Mouse (Mus musculus) adrenal gland, postnatal 25 days (tissue): ENCODE measurements around the gene Trp73. TPM values are rescaled to one million over a fixed set of nuclear protein-coding genes. Genes with fewer than 3 reads are reported as not detected.
A peak's percentile ranks its signal among the peaks of the same experiment; 100 is the strongest.

Experiments
- DNase-seq: peaks from one replicate; pipeline ENCODE4 v3.0.0; 2021; ENCODE audit warnings: mixed read lengths
- total RNA-seq: library from RNA; stranded (reverse); gene quantifications from 2 replicates; pipeline ENCODE4 v1.2.3, GENCODE M21; 2021

Trp73 gene
- total RNA-seq, 1 experiment from 2014 or later, result not detected

GRCm38 (mm10) chr4:154103386-154103785 lies 36.6 kb downstream of the Trp73 start:
- no peak for DNase-seq

DNA sequence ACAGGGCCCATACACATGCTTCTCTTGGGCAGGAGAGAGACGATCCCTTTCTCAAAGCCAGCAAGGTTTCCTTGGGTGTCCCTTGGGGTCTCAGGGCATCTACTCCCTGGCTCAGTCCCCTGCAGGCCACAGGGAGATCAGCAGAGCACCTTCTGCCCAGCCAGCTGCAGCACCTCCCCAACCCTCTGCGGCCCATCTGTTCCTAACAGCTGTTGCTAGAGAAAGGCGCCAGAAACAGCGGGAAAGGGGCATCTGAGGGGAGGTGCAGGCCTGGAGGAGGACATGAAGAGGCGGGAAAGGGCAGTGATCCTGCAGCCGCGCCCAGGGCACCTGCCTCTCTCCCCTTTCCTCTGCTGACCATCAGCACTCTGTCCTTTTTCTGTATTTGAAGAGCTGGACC lies 40.6 kb downstream of the Trp73 start:
- DNase-seq, result no peak

GRCm38 (mm10) chr4:154096111-154096510 lies 43.9 kb downstream of the Trp73 start:
- no peak for DNase-seq

GRCm38 (mm10) chr4:154093210-154093609 lies 46.8 kb downstream of the Trp73 start:
- peak; percentile 43 for DNase-seq

DNA sequence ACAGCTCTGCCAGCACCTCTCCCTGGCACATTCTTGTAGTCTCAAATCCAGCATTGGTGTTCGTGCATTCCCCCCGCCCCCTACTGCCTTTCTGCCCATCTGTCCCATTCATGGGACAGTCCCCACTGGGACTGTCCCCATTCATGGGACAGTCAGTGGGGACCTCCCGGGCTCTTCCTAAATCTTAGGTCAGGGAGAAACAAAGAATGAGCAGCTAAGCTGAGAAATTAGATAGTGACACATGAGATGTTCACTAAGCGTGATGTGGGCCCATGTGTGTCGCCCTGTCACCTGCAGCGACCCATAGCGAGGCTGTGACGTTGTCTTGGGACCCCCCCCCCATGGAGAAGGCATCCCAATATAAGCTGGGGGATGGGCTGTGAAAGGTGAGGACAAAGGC lies 48.7 kb downstream of the Trp73 start:
- DNase-seq, result no peak

DNA sequence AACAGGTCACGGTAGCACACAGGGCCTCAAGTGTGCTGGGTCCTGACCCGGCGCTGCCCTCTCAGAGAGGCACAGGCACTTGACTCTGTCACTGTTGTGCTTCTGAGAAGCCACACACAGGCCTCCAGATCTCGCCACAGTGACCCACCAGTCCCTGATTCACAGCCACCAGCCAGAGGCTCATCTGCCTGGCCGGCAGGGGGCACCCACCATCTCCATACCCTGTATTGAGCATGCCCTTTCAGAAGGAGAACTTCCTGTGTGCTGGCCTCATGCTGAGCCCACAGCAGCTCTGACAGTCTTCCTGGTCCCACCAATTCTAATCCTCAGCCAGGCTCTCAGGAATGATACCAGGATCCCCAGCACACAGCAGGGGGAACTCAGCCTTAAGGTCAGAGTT lies 50.8 kb downstream of the Trp73 start:
- no peak for DNase-seq

DNA sequence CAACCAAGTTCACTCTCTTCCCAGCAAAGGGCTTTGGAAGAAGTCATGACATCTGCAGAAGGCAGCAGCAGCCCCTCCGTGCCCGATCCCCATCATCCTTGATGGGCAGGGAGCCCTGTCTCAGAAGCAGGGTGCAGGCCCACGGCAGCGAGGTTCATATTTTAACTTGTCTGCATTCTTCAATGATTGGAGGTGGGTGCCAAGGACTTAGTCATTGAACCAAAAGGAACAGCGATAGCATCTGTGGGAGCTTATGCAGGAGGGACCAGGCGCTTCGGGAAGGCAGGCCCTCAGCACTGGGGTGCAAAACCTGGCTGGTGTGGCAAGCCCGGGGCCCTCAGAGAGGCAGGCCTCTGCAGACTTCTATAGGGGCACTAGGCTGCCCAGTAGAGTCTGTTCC lies 53.6 kb downstream of the Trp73 start:
- no peak for DNase-seq

GRCm38 (mm10) chr4:154085856-154086255 lies 54.2 kb downstream of the Trp73 start:
- DNase-seq, result no peak

- no peak for DNase-seq
Measured at GRCm38 (mm10) chr4:154081974-154082373, 58.0 kb downstream of the Trp73 start.

- no peak for DNase-seq
Measured at GRCm38 (mm10) chr4:154081021-154081420, 59.0 kb downstream of the Trp73 start.

DNA sequence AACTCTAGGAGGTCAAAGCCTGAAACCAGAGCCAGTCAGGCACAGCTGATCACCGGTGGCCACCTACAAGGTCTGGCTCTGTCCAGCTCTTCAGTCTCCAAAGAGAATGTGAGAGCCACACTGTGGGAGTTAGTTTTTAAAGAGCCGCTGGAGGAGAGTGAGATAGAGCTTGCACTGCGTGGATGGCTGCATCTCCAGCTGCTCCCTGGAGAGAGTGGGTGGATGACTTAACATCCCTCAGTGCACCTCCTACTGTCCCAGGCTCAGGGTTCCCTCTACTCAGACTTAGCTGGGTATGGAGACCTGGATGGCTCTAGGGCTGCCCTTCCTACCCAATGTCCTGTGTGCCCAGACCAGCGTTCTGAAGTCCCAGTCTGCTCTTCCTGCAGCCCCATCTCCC lies 59.8 kb downstream of the Trp73 start:
- no peak for DNase-seq

- no peak for DNase-seq
Measured at GRCm38 (mm10) chr4:154071941-154072340, 68.1 kb downstream of the Trp73 start.

- no peak for DNase-seq
Measured at GRCm38 (mm10) chr4:154071521-154071920, 68.5 kb downstream of the Trp73 start.

DNA sequence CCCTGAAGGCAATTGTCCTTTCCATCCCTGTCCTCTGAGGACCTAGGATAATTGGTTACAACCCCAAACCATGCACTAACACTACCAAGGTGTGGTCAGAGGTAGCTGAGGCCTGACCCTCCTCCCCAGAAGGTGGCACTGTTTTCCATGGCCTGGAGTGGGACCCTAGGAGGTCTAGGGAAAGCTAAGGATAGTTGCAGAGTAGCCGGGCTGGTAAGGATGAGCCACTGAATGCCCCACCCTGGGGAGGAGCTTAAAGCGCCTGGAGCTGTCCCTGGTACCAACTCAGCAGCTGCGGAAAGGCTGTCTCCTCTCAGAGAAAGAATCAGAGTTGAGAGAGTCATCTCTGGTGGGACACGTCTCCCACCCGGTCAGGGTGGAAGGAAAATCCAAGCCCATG lies 69.1 kb downstream of the Trp73 start:
- DNase-seq, result peak; percentile 27

- no peak for DNase-seq
Measured at GRCm38 (mm10) chr4:154064827-154065773, 74.9 kb downstream of the Trp73 start.

DNA sequence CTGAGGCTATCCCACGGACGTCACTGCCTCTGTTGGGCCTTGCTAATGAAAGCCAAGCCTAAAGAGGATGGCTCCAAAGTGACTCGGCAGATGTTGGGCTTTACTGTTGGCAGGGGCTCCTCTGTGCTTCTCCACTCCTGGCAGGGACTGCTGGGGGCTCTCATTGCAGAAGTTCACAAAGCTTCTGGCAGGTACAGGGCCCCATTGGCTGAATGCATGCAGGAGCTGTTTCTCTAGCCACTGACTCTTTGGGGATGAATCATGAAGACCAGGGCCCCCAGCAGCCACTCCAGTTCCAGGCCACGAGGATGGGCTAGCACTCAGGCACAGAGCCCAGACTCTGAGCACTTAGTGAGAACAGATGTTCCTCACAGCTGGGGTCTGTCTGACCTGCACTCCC lies 82.3 kb downstream of the Trp73 start:
- no peak for DNase-seq

- DNase-seq, result no peak
Measured at GRCm38 (mm10) chr4:154056661-154057060, 83.3 kb downstream of the Trp73 start.

DNA sequence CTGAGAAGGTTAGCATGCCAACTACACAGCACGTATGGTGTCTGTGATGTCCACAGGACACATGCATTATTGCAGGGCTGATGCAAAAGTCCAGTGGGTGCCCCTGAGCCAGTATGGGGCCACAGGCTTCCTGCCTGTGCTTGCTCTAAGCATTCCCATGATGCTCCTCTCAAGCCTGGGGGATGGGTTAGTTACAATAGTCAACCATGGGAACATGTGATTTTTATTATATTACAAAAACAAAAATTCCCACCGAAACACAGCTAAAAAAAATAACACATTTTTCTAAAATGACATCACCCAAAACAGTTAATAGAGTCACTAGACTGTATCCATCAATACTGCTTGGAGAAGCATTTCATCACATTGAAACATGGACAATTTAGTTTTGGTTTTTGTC lies 84.0 kb downstream of the Trp73 start:
- DNase-seq, result no peak

DNA sequence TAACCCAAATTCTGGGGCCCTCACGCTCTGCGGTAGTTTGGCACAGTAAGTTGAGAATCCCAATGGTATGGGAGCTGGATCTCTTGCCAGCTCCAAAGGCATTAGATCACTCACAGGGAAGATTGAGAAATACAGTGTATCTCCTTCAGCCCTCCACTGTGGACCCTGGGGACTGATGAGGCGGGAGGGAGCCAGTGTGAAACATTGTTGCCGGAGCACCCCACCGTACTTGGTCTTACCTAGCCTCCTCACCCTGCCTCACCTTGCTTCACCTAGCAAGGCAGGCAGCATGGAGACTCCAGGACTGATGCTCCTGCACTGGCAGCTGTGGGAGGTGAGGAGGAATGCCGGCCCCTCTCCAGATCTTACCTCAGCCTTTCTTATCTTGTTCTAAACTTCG lies 84.5 kb downstream of the Trp73 start:
- no peak for DNase-seq

DNA sequence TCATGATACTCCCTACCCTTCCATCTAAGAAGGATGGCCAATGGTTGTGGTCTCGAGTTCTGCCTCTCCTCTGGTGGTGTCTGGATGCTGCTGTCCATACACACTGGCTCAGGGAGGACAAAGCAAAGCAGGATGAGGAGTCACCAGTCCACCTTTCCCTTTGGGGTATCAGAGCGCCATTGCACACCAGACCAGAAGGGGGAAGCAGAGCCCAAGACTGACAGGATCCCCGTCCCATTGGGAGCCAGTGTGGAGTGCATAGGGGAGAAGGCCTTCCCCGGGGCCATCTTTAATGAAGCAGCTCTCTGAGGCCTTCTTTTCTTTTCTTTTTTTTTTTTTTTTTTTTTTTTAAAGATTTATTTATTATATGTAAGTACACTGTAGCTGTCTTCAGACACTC lies 86.9 kb downstream of the Trp73 start:
- no peak for DNase-seq

- DNase-seq, result no peak
Measured at GRCm38 (mm10) chr4:154051401-154051800, 88.6 kb downstream of the Trp73 start.

- DNase-seq, result no peak
Measured at GRCm38 (mm10) chr4:154045837-154046236, 94.2 kb downstream of the Trp73 start.

DNA sequence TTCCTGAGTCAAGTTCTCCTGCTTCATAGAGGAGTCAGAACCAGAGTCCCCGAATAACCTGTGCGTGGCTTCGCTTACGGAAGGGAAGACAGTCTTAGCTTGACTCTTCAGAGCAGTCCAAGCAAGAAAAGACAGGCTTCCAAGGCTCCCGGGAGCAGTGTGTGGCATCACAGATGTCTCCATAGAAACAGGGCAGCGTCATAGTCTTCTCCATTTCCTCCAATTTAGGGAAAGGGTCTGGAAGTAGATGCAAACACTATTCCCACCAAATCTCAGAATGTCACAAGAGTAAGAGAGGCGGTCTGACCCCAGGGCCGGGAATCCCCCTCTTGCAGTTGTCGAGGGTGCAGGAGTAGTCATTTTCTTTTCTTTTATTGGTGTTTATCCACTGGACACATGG lies 97.4 kb downstream of the Trp73 start, which contains the start of gene Ccdc27:
TSS of gene Ccdc27 (minus strand) at position 101 of the 400 bp plus-strand sequence.
- DNase-seq, result no peak

DNA sequence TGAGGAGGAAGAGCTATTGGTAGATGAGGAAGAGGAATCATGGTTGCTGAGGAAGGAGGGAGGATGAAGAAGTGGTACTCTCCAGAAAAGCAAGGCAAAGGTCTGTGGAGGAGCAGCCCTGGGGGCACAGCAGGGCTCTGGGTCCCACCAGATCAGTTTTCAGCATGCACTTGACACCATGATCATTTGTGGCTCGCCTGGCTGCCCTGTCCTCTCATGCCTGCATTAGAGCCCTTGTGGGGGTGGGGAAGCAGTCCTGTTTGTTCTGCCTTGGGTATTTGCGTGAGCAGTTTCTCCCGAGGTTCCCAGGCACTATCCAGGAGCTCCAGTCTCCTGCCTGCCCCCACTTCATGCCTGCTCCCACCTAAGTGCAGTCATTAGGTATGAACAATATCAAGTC lies 102.9 kb downstream of the Trp73 start:
- no peak for DNase-seq
